Mouse (Mus musculus): ENCODE results near the gene Baz1b. TPM values are rescaled to one million over a fixed set of nuclear protein-coding genes. Genes with fewer than 3 reads are reported as not detected.

The Baz1b gene
- polyA plus RNA-seq, 1 experiment from 2014 or later: 35.2 TPM

GRCm38 (mm10) chr5:135162821-135163220 is 24.2 kb upstream of the Baz1b start:
- no peak overlapping the region for H3K4me3 ChIP-seq
- no peaks in the 10 kb centered on the region for H3K27me3 ChIP-seq (replicated peaks)
- H3K4me2 ChIP-seq: no peak overlapping the region
- no peaks in the 10 kb centered on the region for H3K9me3 ChIP-seq (replicated peaks)
- no peak for ATAC-seq
- H3K9ac ChIP-seq: no peak overlapping the region
- H3K36me3 ChIP-seq: peaks cover 58% of the 10 kb centered on the region
- H3K4me1 ChIP-seq: peaks cover 16% of the 10 kb centered on the region
- 76% methylated on average over 6 of the region's 6 CpGs for WGBS (ENCODE audit: insufficient replicate concordance)
- H3K27ac ChIP-seq: no peak overlapping the region

- Histone ChIP-seq H3K4me2 (no peak overlapping the region), H3K4me1 (peaks cover 37% of the 10 kb centered on the region), H3K27me3 (replicated peaks) (no peaks in the 10 kb centered on the region), H3K27ac (no peak overlapping the region), H3K4me3 (no peak overlapping the region), H3K9me3 (replicated peaks) (no peaks in the 10 kb centered on the region), H3K9ac (no peak overlapping the region), H3K36me3 (peaks cover 33% of the 10 kb centered on the region)
- whole genome bisulfite sequencing (ENCODE audit: insufficient replicate concordance): 67% methylated on average over 4 of the region's 4 CpGs
- no peak for ATAC-seq
These were observed 20.2 kb upstream of the Baz1b start for GRCm38 (mm10) chr5:135166909-135167308.

GRCm38 (mm10) chr5:135167469-135167868 is 19.6 kb upstream of the Baz1b start:
- H3K36me3 ChIP-seq: peaks cover 33% of the 10 kb centered on the region
- peak overlapping the region; percentile 75 for H3K4me2 ChIP-seq
- H3K27me3 ChIP-seq (replicated peaks): no peaks in the 10 kb centered on the region
- peak overlapping the region; percentile 88; the same call in 1 of the 2 replicates for H3K9ac ChIP-seq
- H3K9me3 ChIP-seq (replicated peaks): no peaks in the 10 kb centered on the region
- ATAC-seq: no peak
- no peak overlapping the region for H3K4me3 ChIP-seq
- peaks cover 40% of the 10 kb centered on the region for H3K4me1 ChIP-seq
- WGBS (ENCODE audit: insufficient replicate concordance): 91% methylated on average over 4 of the region's 4 CpGs
- 0 out of 2 replicates have a peak overlapping the region, but pooled peaks have one; percentile 94 for H3K27ac ChIP-seq

- Histone ChIP-seq H3K27ac (peak within 1 kb of the TSS; percentile 94), H3K4me1 (peaks cover 35% of the 10 kb centered on the region), H3K27me3 (replicated peaks) (no peaks in the 10 kb centered on the region), H3K36me3 (peaks cover 33% of the 10 kb centered on the region), H3K4me3 (peak within 1 kb of the TSS; percentile 80), H3K9ac (peak within 1 kb of the TSS; percentile 88), H3K9me3 (replicated peaks) (no peaks in the 10 kb centered on the region), H3K4me2 (peak within 1 kb of the TSS; percentile 75)
- WGBS (ENCODE audit: insufficient replicate concordance): 2% methylated on average over 90 of the region's 95 CpGs
- peak; percentile 95 for ATAC-seq
These were observed 18.7 kb upstream of the Baz1b start, which contains the start of gene Bcl7b for GRCm38 (mm10) chr5:135168063-135169062. Gene Bcl7b, plus strand, starts transcription at chr5:135168283.

- Histone ChIP-seq H3K27me3 (replicated peaks) (no peaks in the 10 kb centered on the region), H3K4me1 (peaks cover 35% of the 10 kb centered on the region), H3K27ac (peak overlapping the region; percentile 80), H3K4me3 (peak overlapping the region; percentile 80), H3K9ac (peak overlapping the region; percentile 74), H3K4me2 (peak overlapping the region; percentile 75), H3K9me3 (replicated peaks) (no peaks in the 10 kb centered on the region), H3K36me3 (peaks cover 42% of the 10 kb centered on the region)
- no peak for ATAC-seq
- 84% methylated on average over 5 of the region's 5 CpGs for WGBS (ENCODE audit: insufficient replicate concordance)
These were observed 17.6 kb upstream of the Baz1b start for GRCm38 (mm10) chr5:135169479-135169878.

- Histone ChIP-seq H3K36me3 (peaks cover 63% of the 10 kb centered on the region), H3K9me3 (replicated peaks) (no peaks in the 10 kb centered on the region), H3K9ac (no peak overlapping the region), H3K4me1 (peaks cover 35% of the 10 kb centered on the region), H3K4me2 (no peak overlapping the region), H3K27me3 (replicated peaks) (no peaks in the 10 kb centered on the region), H3K27ac (no peak overlapping the region), H3K4me3 (no peak overlapping the region)
- 81% methylated on average over 6 of the region's 6 CpGs for WGBS (ENCODE audit: insufficient replicate concordance)
- no peak for ATAC-seq
These were observed 15.3 kb upstream of the Baz1b start for GRCm38 (mm10) chr5:135171688-135172220.

- WGBS (ENCODE audit: insufficient replicate concordance): 88% methylated on average over 5 of the region's 5 CpGs
- Histone ChIP-seq H3K4me2 (no peak overlapping the region), H3K4me1 (peaks cover 39% of the 10 kb centered on the region), H3K27me3 (replicated peaks) (no peaks in the 10 kb centered on the region), H3K4me3 (no peak overlapping the region), H3K9me3 (replicated peaks) (no peaks in the 10 kb centered on the region), H3K9ac (no peak overlapping the region), H3K27ac (no peak overlapping the region), H3K36me3 (peaks cover 75% of the 10 kb centered on the region)
- ATAC-seq: no peak
These were observed 14.1 kb upstream of the Baz1b start for GRCm38 (mm10) chr5:135172986-135173385.

GRCm38 (mm10) chr5:135175086-135175485 is 12.0 kb upstream of the Baz1b start:
- Histone ChIP-seq H3K27me3 (replicated peaks) (no peaks in the 10 kb centered on the region), H3K4me2 (no peak overlapping the region), H3K4me1 (peaks cover 35% of the 10 kb centered on the region), H3K9me3 (replicated peaks) (no peaks in the 10 kb centered on the region), H3K36me3 (peaks cover 96% of the 10 kb centered on the region), H3K27ac (no peak overlapping the region), H3K4me3 (no peak overlapping the region), H3K9ac (no peak overlapping the region)
- ATAC-seq: no peak

GRCm38 (mm10) chr5:135178523-135178922 is 8.5 kb upstream of the Baz1b start:
- no peaks in the 10 kb centered on the region for H3K9me3 ChIP-seq (replicated peaks)
- no peak overlapping the region for H3K4me2 ChIP-seq
- H3K9ac ChIP-seq: no peak overlapping the region
- WGBS (ENCODE audit: insufficient replicate concordance): 69% methylated on average over 3 of the region's 3 CpGs
- H3K4me3 ChIP-seq: no peak overlapping the region
- ATAC-seq: no peak
- no peaks in the 10 kb centered on the region for H3K27me3 ChIP-seq (replicated peaks)
- H3K27ac ChIP-seq: peak overlapping the region; percentile 34; the same call in 1 of the 2 replicates
- peaks cover 96% of the 10 kb centered on the region for H3K36me3 ChIP-seq
- peaks cover 19% of the 10 kb centered on the region; the same call in 1 of the 2 replicates for H3K4me1 ChIP-seq

- 0 out of 2 replicates have a peak, but pooled peaks have one; percentile 9 for ATAC-seq
- H3K9ac ChIP-seq: no peak overlapping the region
- no peak overlapping the region for H3K4me3 ChIP-seq
- WGBS (ENCODE audit: insufficient replicate concordance): 84% methylated on average over 4 of the region's 4 CpGs
- H3K4me1 ChIP-seq: peaks cover 21% of the 10 kb centered on the region; the same call in 1 of the 2 replicates
- no peak overlapping the region for H3K4me2 ChIP-seq
- no peaks in the 10 kb centered on the region for H3K9me3 ChIP-seq (replicated peaks)
- peaks cover 91% of the 10 kb centered on the region for H3K36me3 ChIP-seq
- no peaks in the 10 kb centered on the region for H3K27me3 ChIP-seq (replicated peaks)
- H3K27ac ChIP-seq: no peak overlapping the region
These were observed 8.1 kb upstream of the Baz1b start for GRCm38 (mm10) chr5:135178996-135179395.

- Histone ChIP-seq H3K4me2 (no peak overlapping the region), H3K27me3 (replicated peaks) (no peaks in the 10 kb centered on the region), H3K27ac (no peak overlapping the region), H3K4me1 (peaks cover 21% of the 10 kb centered on the region; the same call in 1 of the 2 replicates), H3K9me3 (replicated peaks) (no peaks in the 10 kb centered on the region), H3K9ac (no peak overlapping the region), H3K36me3 (peaks cover 85% of the 10 kb centered on the region), H3K4me3 (no peak overlapping the region)
- 83% methylated on average over 7 of the region's 7 CpGs for WGBS (ENCODE audit: insufficient replicate concordance)
- no peak for ATAC-seq
These were observed 7.4 kb upstream of the Baz1b start for GRCm38 (mm10) chr5:135179616-135180015.

GRCm38 (mm10) chr5:135180796-135181195 is 6.3 kb upstream of the Baz1b start:
- Histone ChIP-seq H3K9me3 (replicated peaks) (no peaks in the 10 kb centered on the region), H3K27me3 (replicated peaks) (no peaks in the 10 kb centered on the region), H3K36me3 (peaks cover 73% of the 10 kb centered on the region), H3K9ac (no peak overlapping the region), H3K4me2 (no peak overlapping the region), H3K4me1 (peaks cover 27% of the 10 kb centered on the region), H3K27ac (no peak overlapping the region), H3K4me3 (no peak overlapping the region)
- WGBS (ENCODE audit: insufficient replicate concordance): 89% methylated on average over 14 of the region's 14 CpGs
- ATAC-seq: no peak
